Mouse (Mus musculus): ENCODE data around the gene Ankrd45.
"Not testable (repeated sequence)": the region's sequence is repeated elsewhere in the genome, so short reads cannot be mapped to it uniquely, and the experiment has no call there.

The Ankrd45 gene

GRCm38 (mm10) chr1:161142531-161143159 lies at the start of gene Ankrd45:
Gene Ankrd45 (plus strand): TSS chr1:161142691.
- DNase-seq (ENCODE audit: low spot score) = peak; percentile 10

GRCm38 (mm10) chr1:161099721-161100405 lies 42.6 kb upstream of the Ankrd45 start:
- DNase-seq (ENCODE audit: low spot score) = no peak

- no peak for DNase-seq (ENCODE audit: low spot score)
Observed at GRCm38 (mm10) chr1:161103842-161104241, 38.6 kb upstream of the Ankrd45 start.

GRCm38 (mm10) chr1:161109216-161109615 lies 33.3 kb upstream of the Ankrd45 start:
- no peak for DNase-seq (ENCODE audit: low spot score)

- DNase-seq (ENCODE audit: low spot score) = no peak
Observed at GRCm38 (mm10) chr1:161114591-161114990, 27.9 kb upstream of the Ankrd45 start.

- DNase-seq (ENCODE audit: low spot score) = no peak
Observed at GRCm38 (mm10) chr1:161122661-161123418, 19.7 kb upstream of the Ankrd45 start.

- DNase-seq (ENCODE audit: low spot score) = no peak
Observed at GRCm38 (mm10) chr1:161126461-161126860, 16.0 kb upstream of the Ankrd45 start.

GRCm38 (mm10) chr1:161130726-161131664 lies 11.5 kb upstream of the Ankrd45 start, which contains the start of gene Klhl20:
Gene Klhl20 (minus strand): TSS chr1:161131511.
- peak; percentile 92 for DNase-seq (ENCODE audit: low spot score)

GRCm38 (mm10) chr1:161139496-161139895 lies 3.0 kb upstream of the Ankrd45 start:
- DNase-seq (ENCODE audit: low spot score) = no peak

GRCm38 (mm10) chr1:161140026-161140762 lies 2.3 kb upstream of the Ankrd45 start:
- DNase-seq (ENCODE audit: low spot score) = peak; percentile 7

- no peak for DNase-seq (ENCODE audit: low spot score)
Observed at GRCm38 (mm10) chr1:161143216-161143615, 725 bp downstream of the Ankrd45 start.

GRCm38 (mm10) chr1:161145611-161146010 lies 3.1 kb downstream of the Ankrd45 start:
- DNase-seq (ENCODE audit: low spot score) = not testable (repeated sequence)

- no peak for DNase-seq (ENCODE audit: low spot score)
Observed at GRCm38 (mm10) chr1:161147888-161148287, 5.4 kb downstream of the Ankrd45 start.

- DNase-seq (ENCODE audit: low spot score) = no peak
Observed at GRCm38 (mm10) chr1:161151098-161151497, 8.6 kb downstream of the Ankrd45 start.

- no peak for DNase-seq (ENCODE audit: low spot score)
Observed at GRCm38 (mm10) chr1:161156546-161156945, 14.1 kb downstream of the Ankrd45 start.

- DNase-seq (ENCODE audit: low spot score) = no peak
Observed at GRCm38 (mm10) chr1:161159214-161159613, 16.7 kb downstream of the Ankrd45 start, which contains the start of gene Tex50. Gene Tex50 (minus strand): TSS chr1:161159314.

GRCm38 (mm10) chr1:161160266-161160665 lies 17.8 kb downstream of the Ankrd45 start:
- no peak for DNase-seq (ENCODE audit: low spot score)

- peak; percentile 56 for DNase-seq (ENCODE audit: low spot score)
Observed at GRCm38 (mm10) chr1:161170651-161171050, 28.2 kb downstream of the Ankrd45 start.

- DNase-seq (ENCODE audit: low spot score) = peak; percentile 36
Observed at GRCm38 (mm10) chr1:161180674-161181073, 38.2 kb downstream of the Ankrd45 start.

- DNase-seq (ENCODE audit: low spot score) = no peak
Observed at GRCm38 (mm10) chr1:161182386-161182785, 39.9 kb downstream of the Ankrd45 start.

- no peak for DNase-seq (ENCODE audit: low spot score)
Observed at GRCm38 (mm10) chr1:161183677-161184076, 41.2 kb downstream of the Ankrd45 start.
